Mouse (Mus musculus) MEL (cell line): Measurements from ENCODE around the gene Ntrk3. TPM values are rescaled to one million over a fixed set of nuclear protein-coding genes. Genes with fewer than 3 reads are reported as not detected.

Source experiments
- DNase-seq: peaks from one replicate; pipeline ENCODE4 v3.0.0; 2011; ENCODE audit warnings: low read depth, low spot score
- H3K27ac ChIP-seq: 2 replicates; pipeline ENCODE4 v1.5.1; 2012; ENCODE audit warnings: low read depth, mild to moderate bottlenecking, control low read depth, low read length, moderate library complexity; ENCODE audit not compliant: control insufficient read depth
- H3K27me3 ChIP-seq, 2 experiments: fragments of 150-350 bp in 1 of 2; sonication (generic) in 1 of 2; 2 replicates each; pipeline ENCODE4 v1.6.1; 2012; ENCODE audit warnings: low read length in 2 of 2, mild to moderate bottlenecking in 2 of 2, improper control_type of control experiment in 1 of 2, moderate library complexity in 1 of 2; ENCODE audit not compliant: insufficient read depth in 2 of 2, control insufficient read depth in 1 of 2
- H3K36me3 ChIP-seq, 2 experiments: 2 replicates each; pipeline ENCODE4 v1.6.1; 2012 to 2014; ENCODE audit warnings: low read length in 2 of 2, improper control_type of control experiment in 1 of 2, inconsistent platforms in 1 of 2, mild to moderate bottlenecking in 1 of 2; ENCODE audit not compliant: insufficient read depth in 2 of 2, control insufficient read depth in 1 of 2
- H3K4me1 ChIP-seq, 2 experiments: fragments of 150-350 bp in 1 of 2; sonication (generic) in 1 of 2; 2 replicates each; pipeline ENCODE4 v1.6.1; 2012; ENCODE audit warnings: low read length in 2 of 2, improper control_type of control experiment in 1 of 2, mild to moderate bottlenecking in 1 of 2; ENCODE audit not compliant: insufficient read depth in 2 of 2, control insufficient read depth in 1 of 2
- H3K4me3 ChIP-seq, 2 experiments: fragments of 150-350 bp in 1 of 2; sonication (generic) in 1 of 2; 2 replicates each; pipeline ENCODE4 v1.5.1; 2012; ENCODE audit warnings: low read depth in 2 of 2, low read length in 2 of 2, mild to moderate bottlenecking in 2 of 2, moderate library complexity in 2 of 2, control low read depth in 1 of 2, improper control_type of control experiment in 1 of 2; ENCODE audit not compliant: control insufficient read depth in 1 of 2, insufficient read depth in 1 of 2
- H3K79me2 ChIP-seq: 2 replicates; pipeline ENCODE4 v1.6.1; 2012; ENCODE audit warnings: mild to moderate bottlenecking, low read length, moderate library complexity; ENCODE audit not compliant: control insufficient read depth, poor library complexity, insufficient read depth
- H3K9ac ChIP-seq: 2 replicates; pipeline ENCODE4 v1.6.1; 2012; ENCODE audit warnings: low read depth, mild to moderate bottlenecking, control low read depth, low read length, moderate library complexity; ENCODE audit not compliant: control insufficient read depth, poor library complexity, severe bottlenecking
- H3K9me3 ChIP-seq: fragments of 150-350 bp; sonication (generic); replicated peaks from 2 replicates; pipeline ENCODE4 v1.6.1; 2012; ENCODE audit warnings: mild to moderate bottlenecking, low read length, improper control_type of control experiment, moderate library complexity; ENCODE audit not compliant: insufficient read depth
- CTCF ChIP-seq, 3 experiments: IDR thresholded peaks in 2 of 3; conservative IDR thresholded peaks in 1 of 3; 2 replicates each; pipeline ENCODE4 v1.5.1; 2011 to 2012; ENCODE audit warnings: low read length in 3 of 3, low read depth in 2 of 3, mild to moderate bottlenecking in 2 of 3, improper control_type of control experiment in 1 of 3, inconsistent platforms in 1 of 3, mixed read lengths in 1 of 3, moderate library complexity in 1 of 3; ENCODE audit not compliant: control insufficient read depth in 1 of 3, insufficient read depth in 1 of 3, poor library complexity in 1 of 3, severe bottlenecking in 1 of 3
- ELF1 ChIP-seq: IDR thresholded peaks from 2 replicates; pipeline ENCODE4 v1.6.1; 2014; ENCODE audit warnings: low read depth, mild to moderate bottlenecking, inconsistent platforms, low read length, improper control_type of control experiment, moderate library complexity
- ETS1 ChIP-seq: IDR thresholded peaks from 2 replicates; pipeline ENCODE4 v1.6.1; 2012; ENCODE audit warnings: low read depth, mild to moderate bottlenecking, inconsistent platforms, low read length, improper control_type of control experiment, moderate library complexity
- GABPA ChIP-seq: IDR thresholded peaks from 2 replicates; pipeline ENCODE4 v1.6.1; 2012; ENCODE audit warnings: low read depth, mild to moderate bottlenecking, inconsistent platforms, low read length, improper control_type of control experiment, moderate library complexity
- MAZ ChIP-seq: IDR thresholded peaks from 2 replicates; pipeline ENCODE4 v1.6.1; 2012; ENCODE audit warnings: low read depth, mild to moderate bottlenecking, inconsistent platforms, low read length, improper control_type of control experiment
- NRF1 ChIP-seq: IDR thresholded peaks from 2 replicates; pipeline ENCODE4 v1.6.1; 2014; ENCODE audit warnings: low read depth, mild to moderate bottlenecking, inconsistent platforms, low read length, improper control_type of control experiment, moderate library complexity; ENCODE audit not compliant: poor library complexity, insufficient read depth, severe bottlenecking
- POLR2A ChIP-seq, 2 experiments: IDR thresholded peaks; 2 replicates each; pipeline ENCODE4 v1.6.1; 2011 to 2012; ENCODE audit warnings: low read length in 2 of 2, mild to moderate bottlenecking in 2 of 2, control low read depth in 1 of 2, improper control_type of control experiment in 1 of 2, low read depth in 1 of 2, moderate library complexity in 1 of 2; ENCODE audit not compliant: control insufficient read depth in 1 of 2, insufficient read depth in 1 of 2, poor library complexity in 1 of 2
- SMC3 ChIP-seq: IDR thresholded peaks from 2 replicates; pipeline ENCODE4 v1.6.1; 2011; ENCODE audit warnings: low read depth, low read length, improper control_type of control experiment
- USF1 ChIP-seq: IDR thresholded peaks from 2 replicates; pipeline ENCODE4 v1.6.1; 2014; ENCODE audit warnings: low read depth, mild to moderate bottlenecking, inconsistent platforms, low read length, improper control_type of control experiment, moderate library complexity
- ZC3H11A ChIP-seq: IDR thresholded peaks from 2 replicates; pipeline ENCODE4 v1.6.1; 2012; ENCODE audit warnings: low read depth, mild to moderate bottlenecking, inconsistent platforms, low read length, improper control_type of control experiment
- ZNF384 ChIP-seq: IDR thresholded peaks from 2 replicates; pipeline ENCODE4 v1.6.1; 2012; ENCODE audit warnings: low read depth, mild to moderate bottlenecking, inconsistent platforms, low read length, improper control_type of control experiment
- polyA plus RNA-seq, 2 experiments: library from polyadenylated mRNA; stranded (reverse) in 1 of 2; unstranded in 1 of 2; fragments of >175 nt in 1 of 2; fragments of >200 nt in 1 of 2; gene quantifications; 2 replicates each; pipeline versions ENCODE4 v1.2.1 to v1.2.4; 2012; ENCODE audit warnings: low replicate concordance in 2 of 2, low read depth in 1 of 2; ENCODE audit not compliant: insufficient read length in 2 of 2, insufficient read depth in 1 of 2, missing spikeins in 1 of 2
- total RNA-seq: library from RNA; depleted of rRNA; stranded (reverse); fragments of 300-350 nt; gene quantifications from 2 replicates; pipeline ENCODE4 v1.2.3, GENCODE M21; 2012

Ntrk3 gene
- total and polyA plus RNA-seq, 3 experiments: 0.04 TPM; not detected in 2

GRCm38 (mm10) chr7:78658026-78658425 is 79.8 kb downstream of the Ntrk3 start:
- Histone ChIP-seq H3K27me3 (peaks cover 0 to 5% of the 10 kb centered on the region in 2 experiments; a peak in 2 of 4 replicates), H3K9me3 (no peaks in the 10 kb centered on the region), H3K4me1 (no peaks in the 10 kb centered on the region), H3K79me2 (no peaks in the 10 kb centered on the region), H3K36me3 (no peaks in the 10 kb centered on the region), H3K9ac (no peak overlapping the region), H3K4me3 (no peak overlapping the region), H3K27ac (no peak overlapping the region)
- TF ChIP-seq GABPA (no peak), MAZ (no peak), ETS1 (no peak), ELF1 (no peak), ZC3H11A (no peak), POLR2A (IDR thresholded peaks at IDR 0.05; ENCODE audit: control insufficient read depth in 1 of 2, insufficient read depth in 1 of 2, low read depth in 1 of 2, low read length in 2 of 2, poor library complexity in 1 of 2) (no peak), ZNF384 (no peak)
- DNase-seq: no peak

DNA sequence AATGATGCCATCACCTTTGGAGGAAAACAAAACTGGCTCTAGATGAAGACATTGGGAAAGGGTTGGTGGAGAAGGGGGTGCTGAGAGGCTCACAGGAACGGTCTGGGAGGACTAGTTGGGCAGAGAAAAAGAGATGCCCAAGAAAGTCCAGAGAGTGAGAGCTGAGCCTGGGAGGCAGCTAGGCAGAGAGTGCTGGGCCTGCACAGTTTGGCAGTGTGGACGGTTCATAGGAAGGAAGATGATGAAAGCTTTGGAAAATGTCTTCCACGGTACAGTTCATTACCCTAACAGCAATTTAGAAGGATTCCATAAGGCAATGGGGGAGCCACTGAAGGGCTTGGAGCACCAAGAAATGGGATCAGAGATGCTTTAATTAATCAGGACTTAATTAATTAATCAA is 81.6 kb downstream of the Ntrk3 start:
- Histone ChIP-seq H3K9ac (no peak overlapping the region), H3K79me2 (no peaks in the 10 kb centered on the region), H3K4me1 (no peaks in the 10 kb centered on the region), H3K27ac (no peak overlapping the region), H3K9me3 (no peaks in the 10 kb centered on the region)
- DNase-seq: no peak
- TF ChIP-seq NRF1 (no peak), SMC3 (no peak), USF1 (no peak), ELF1 (no peak)
- TF ChIP-seq, all 39 proteins: peak for 0
- H3K36me3 ChIP-seq: no peaks in the 10 kb centered on the region
- peaks cover 0 to 5% of the 10 kb centered on the region in 2 experiments; a peak in 2 of 4 replicates for H3K27me3 ChIP-seq
- H3K4me3 ChIP-seq: no peak overlapping the region

- no peak overlapping the region for H3K27ac ChIP-seq
- H3K79me2 ChIP-seq: no peaks in the 10 kb centered on the region
- peaks cover 0 to 2% of the 10 kb centered on the region in 2 experiments; a peak in 2 of 4 replicates for H3K27me3 ChIP-seq
- DNase-seq: no peak
- H3K4me3 ChIP-seq: no peak overlapping the region
- no peak for TF ChIP-seq ZC3H11A
- TF ChIP-seq CTCF (IDR thresholded peaks at IDR 0.05 in 2 of 3, conservative IDR thresholded peaks at IDR 0.05 in 1 of 3; ENCODE audit: control insufficient read depth in 1 of 3, insufficient read depth in 1 of 3, low read depth in 2 of 3, low read length in 3 of 3, poor library complexity in 1 of 3, severe bottlenecking in 1 of 3): peak in 2 of 3 experiments; percentile 1 to 14; a peak in 1 of 6 replicates
- no peaks in the 10 kb centered on the region for H3K4me1 ChIP-seq
- no peaks in the 10 kb centered on the region for H3K36me3 ChIP-seq
- no peaks in the 10 kb centered on the region for H3K9me3 ChIP-seq
- no peak overlapping the region for H3K9ac ChIP-seq
Observed at GRCm38 (mm10) chr7:78653686-78654085, 84.1 kb downstream of the Ntrk3 start.
